Mouse (Mus musculus): Measurements from ENCODE around the gene Stk24.

DNA sequence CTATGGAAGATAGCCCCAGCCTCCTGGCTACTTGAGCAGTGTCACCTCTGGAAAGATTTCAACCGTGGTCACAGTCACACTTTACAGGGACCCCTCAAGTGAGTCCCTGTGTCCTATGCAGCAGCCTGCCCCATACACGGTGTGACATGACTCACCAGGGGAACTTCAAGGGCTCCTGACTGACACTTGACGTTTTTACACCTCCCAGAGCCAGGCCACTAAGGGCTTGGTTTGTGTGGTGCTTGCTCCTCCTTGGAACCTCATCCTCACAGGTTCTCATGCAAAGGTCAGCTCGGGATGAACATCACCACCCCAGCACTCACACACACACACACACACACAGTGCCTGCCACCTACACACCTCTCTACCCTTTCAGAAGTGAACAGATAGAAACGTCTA is 34.9 kb downstream of the Stk24 start:
- TF ChIP-seq CTCF (IDR thresholded peaks at IDR 0.05) (no peak), POLR2A (IDR thresholded peaks at IDR 0.05; ENCODE audit: insufficient read depth, low read depth, low read length) (no peak), EP300 (IDR thresholded peaks at IDR 0.05; ENCODE audit: insufficient read depth, low read depth, low read length) (no peak)
